Mouse (Mus musculus) splenic B cell, adult 2 months (primary cell): ENCODE data around the gene Kctd11.
A peak's percentile ranks its signal among the peaks of the same experiment; 100 is the strongest.

Experiments
- DNase-seq: peaks from one replicate; pipeline ENCODE4 v3.0.0-alpha.2; 2011; ENCODE audit warnings: low read depth, low spot score
- H3K27me3 ChIP-seq: 2 replicates; pipeline ENCODE4 v1.6.1; 2012; ENCODE audit warnings: mild to moderate bottlenecking, low read length, moderate library complexity, mixed read lengths; ENCODE audit not compliant: control insufficient read depth, poor library complexity, insufficient read depth, severe bottlenecking
- H3K36me3 ChIP-seq: 2 replicates; pipeline ENCODE4 v1.6.1; 2012; ENCODE audit warnings: mild to moderate bottlenecking, low read length, moderate library complexity, mixed read lengths; ENCODE audit not compliant: control insufficient read depth, poor library complexity, insufficient read depth, severe bottlenecking

Gene Kctd11

GRCm38 (mm10) chr11:69901406-69901846, 20.2 kb upstream of the Kctd11 start:
- DNase-seq, result peak; percentile 94
- peaks cover 11% of the 10 kb centered on the region for H3K36me3 ChIP-seq

GRCm38 (mm10) chr11:69900471-69901405, 19.5 kb upstream of the Kctd11 start, which contains the start of the genes 2810408A11Rik and Neurl4:
TSS of gene 2810408A11Rik (minus strand) at chr11:69900987.
TSS of gene Neurl4 (plus strand) at chr11:69901072.
- DNase-seq, result peak; percentile 96
- Histone ChIP-seq H3K36me3 (peaks cover 5% of the 10 kb centered on the region), H3K27me3 (no peaks in the 10 kb centered on the region)

More at GRCm38 (mm10) chr11:69901406-69901846, 20.2 kb upstream of the Kctd11 start:
- H3K27me3 ChIP-seq, result no peaks in the 10 kb centered on the region

- Histone ChIP-seq H3K27me3 (no peaks in the 10 kb centered on the region), H3K36me3 (peaks cover 5% of the 10 kb centered on the region)
- DNase-seq, result no peak
Measured at GRCm38 (mm10) chr11:69899870-69900269, 18.7 kb upstream of the Kctd11 start.

GRCm38 (mm10) chr11:69895291-69895690, 14.1 kb upstream of the Kctd11 start, which contains the start of gene Acap1:
TSS of gene Acap1 (minus strand) at chr11:69895539.
- Histone ChIP-seq H3K27me3 (no peaks in the 10 kb centered on the region), H3K36me3 (peaks cover 5% of the 10 kb centered on the region; the same call in 1 of the 2 replicates)
- DNase-seq, result peak; percentile 71

- peaks cover 9% of the 10 kb centered on the region for H3K36me3 ChIP-seq
- H3K27me3 ChIP-seq, result no peaks in the 10 kb centered on the region
- DNase-seq, result peak; percentile 85
Measured at GRCm38 (mm10) chr11:69894671-69895070, 13.5 kb upstream of the Kctd11 start.

GRCm38 (mm10) chr11:69891482-69891881, 10.3 kb upstream of the Kctd11 start:
- no peak for DNase-seq
- peaks cover 30% of the 10 kb centered on the region for H3K36me3 ChIP-seq
- H3K27me3 ChIP-seq, result no peaks in the 10 kb centered on the region

- Histone ChIP-seq H3K27me3 (no peaks in the 10 kb centered on the region), H3K36me3 (peaks cover 45% of the 10 kb centered on the region)
- DNase-seq, result no peak
Measured at GRCm38 (mm10) chr11:69886907-69887635, 5.9 kb upstream of the Kctd11 start.

- no peaks in the 10 kb centered on the region for H3K27me3 ChIP-seq
Measured at GRCm38 (mm10) chr11:69884663-69885062, 3.5 kb upstream of the Kctd11 start.

GRCm38 (mm10) chr11:69884240-69884639, 3.0 kb upstream of the Kctd11 start:
- peaks cover 32% of the 10 kb centered on the region for H3K36me3 ChIP-seq
- DNase-seq, result no peak
- no peaks in the 10 kb centered on the region for H3K27me3 ChIP-seq

More at GRCm38 (mm10) chr11:69884663-69885062, 3.5 kb upstream of the Kctd11 start:
- DNase-seq, result no peak
- peaks cover 36% of the 10 kb centered on the region for H3K36me3 ChIP-seq

- no peak for DNase-seq
- Histone ChIP-seq H3K27me3 (no peaks in the 10 kb centered on the region), H3K36me3 (peaks cover 30% of the 10 kb centered on the region)
Measured at GRCm38 (mm10) chr11:69883527-69884151, 2.4 kb upstream of the Kctd11 start.

GRCm38 (mm10) chr11:69883066-69883465, 1.9 kb upstream of the Kctd11 start:
- Histone ChIP-seq H3K27me3 (no peaks in the 10 kb centered on the region), H3K36me3 (peaks cover 26% of the 10 kb centered on the region)
- peak; percentile 73 for DNase-seq

- Histone ChIP-seq H3K27me3 (no peaks in the 10 kb centered on the region), H3K36me3 (peaks cover 21% of the 10 kb centered on the region)
- DNase-seq, result no peak
Measured at GRCm38 (mm10) chr11:69881787-69882670, 823 bp upstream of the Kctd11 start.

- H3K36me3 ChIP-seq, result peaks cover 14% of the 10 kb centered on the region
- DNase-seq, result peak; percentile 84
Measured at GRCm38 (mm10) chr11:69880506-69880852, 727 bp downstream of the Kctd11 start.

GRCm38 (mm10) chr11:69879711-69880110, 1.5 kb downstream of the Kctd11 start:
- Histone ChIP-seq H3K27me3 (no peaks in the 10 kb centered on the region), H3K36me3 (peaks cover 9% of the 10 kb centered on the region)
- no peak for DNase-seq

More at GRCm38 (mm10) chr11:69880506-69880852, 727 bp downstream of the Kctd11 start:
- no peaks in the 10 kb centered on the region for H3K27me3 ChIP-seq
